Comparison of ENCODE assay signal across 8 mouse cellular contexts in genomic region chr19:6952712-6953037, GRCm38 (mm10). TPM values are rescaled to one million over a fixed set of nuclear protein-coding genes. Genes with fewer than 3 reads are reported as not detected.
DNase-seq lines count a peak whose midpoint lies in the region; ATAC-seq and TF ChIP-seq lines count a peak whose summit lies in the region.

No protein-coding gene starts in this region.

- ATAC-seq in heart, embryonic 12.5 days (ENCODE audit: insufficient number of reproducible peaks, low FRiP score), result no peak; the same call in 1 of the 2 replicates
- no peak for ATAC-seq in kidney, embryonic 14.5 days (ENCODE audit: low FRiP score, low TSS enrichment)
- peak; percentile 60 for ATAC-seq in lung, postnatal 0 days

- H3K9ac ChIP-seq in heart, embryonic 12.5 days, result peak overlapping the region; percentile 80
- no peak overlapping the region; the same call in 1 of the 2 replicates for H3K9ac ChIP-seq in kidney, embryonic 14.5 days (ENCODE audit: low read depth, low read length)
- peak overlapping the region; percentile 43 for H3K9ac ChIP-seq in lung, postnatal 0 days (replicated peaks; ENCODE audit: low read depth)

- H3K27me3 ChIP-seq in heart, embryonic 12.5 days (replicated peaks), result no peaks in the 10 kb centered on the region
- H3K27me3 ChIP-seq in kidney, embryonic 14.5 days (ENCODE audit: control insufficient read depth, insufficient read depth, low read length), result no peaks in the 10 kb centered on the region
- H3K27me3 ChIP-seq in lung, postnatal 0 days (replicated peaks; ENCODE audit: insufficient read depth, low read length), result no peaks in the 10 kb centered on the region
- H3K27me3 ChIP-seq in thymus, adult 2 months (ENCODE audit: control insufficient read depth, insufficient read depth, low read length), result no peaks in the 10 kb centered on the region

- no peaks in the 10 kb centered on the region for H3K9me3 ChIP-seq in heart, embryonic 12.5 days (replicated peaks)
- H3K9me3 ChIP-seq in kidney, embryonic 14.5 days (ENCODE audit: control insufficient read depth, low read length), result no peaks in the 10 kb centered on the region
- no peaks in the 10 kb centered on the region for H3K9me3 ChIP-seq in lung, postnatal 0 days (ENCODE audit: low read length)

- peaks cover 33% of the 10 kb centered on the region for H3K36me3 ChIP-seq in heart, embryonic 12.5 days
- H3K36me3 ChIP-seq in kidney, embryonic 14.5 days (ENCODE audit: control insufficient read depth, insufficient read depth, low read length), result peaks cover 43% of the 10 kb centered on the region
- peaks cover 20% of the 10 kb centered on the region; the same call in 1 of the 2 replicates for H3K36me3 ChIP-seq in lung, postnatal 0 days (ENCODE audit: insufficient read depth, low read length)
- no peaks in the 10 kb centered on the region for H3K36me3 ChIP-seq in thymus, adult 2 months (ENCODE audit: control insufficient read depth, insufficient read depth, low read length)

- WGBS in heart, embryonic 12.5 days, result 1% methylated on average over 3 of the region's 3 CpGs
- 13% methylated on average over 3 of the region's 3 CpGs for WGBS in kidney, embryonic 14.5 days
- 6% methylated on average over 3 of the region's 3 CpGs for WGBS in lung, postnatal 0 days
- 1% methylated on average over 3 of the region's 3 CpGs for WGBS in thymus, adult 2 months

- no peak for TF ChIP-seq CTCF in lung, postnatal 0 days (IDR thresholded peaks at IDR 0.05)
- no peak for TF ChIP-seq CTCF in thymus, adult 2 months (IDR thresholded peaks at IDR 0.05; ENCODE audit: borderline replicate concordance, control insufficient read depth, extremely low read depth, insufficient read depth, low read length, poor library complexity)

- peak overlapping the region; percentile 78 for H3K4me2 ChIP-seq in heart, embryonic 12.5 days
- H3K4me2 ChIP-seq in kidney, embryonic 14.5 days (replicated peaks; ENCODE audit: low read depth, low read length), result peak overlapping the region; percentile 93
- peak overlapping the region; percentile 91 for H3K4me2 ChIP-seq in lung, postnatal 0 days (replicated peaks; ENCODE audit: low read depth, low read length)

- peak overlapping the region; percentile 63 for H3K4me3 ChIP-seq in heart, embryonic 12.5 days
- peak overlapping the region; percentile 65; the same call in 1 of the 2 replicates for H3K4me3 ChIP-seq in kidney, embryonic 14.5 days (ENCODE audit: low read length)
- peak overlapping the region; percentile 8; the same call in 1 of the 2 replicates for H3K4me3 ChIP-seq in lung, postnatal 0 days (ENCODE audit: low read depth, low read length)
- H3K4me3 ChIP-seq in thymus, adult 2 months (ENCODE audit: control insufficient read depth, insufficient read depth, low read length), result peak overlapping the region; percentile 70; the same call in 1 of the 2 replicates

- H3K27ac ChIP-seq in heart, embryonic 12.5 days (ENCODE audit: poor library complexity, severe bottlenecking), result peak overlapping the region; percentile 98
- H3K27ac ChIP-seq in kidney, embryonic 14.5 days (ENCODE audit: low read depth, low read length), result peak overlapping the region; percentile 98; the same call in 1 of the 2 replicates
- peak overlapping the region; percentile 99 for H3K27ac ChIP-seq in lung, postnatal 0 days (ENCODE audit: low read length)
- H3K27ac ChIP-seq in thymus, adult 2 months (ENCODE audit: control insufficient read depth, insufficient read depth, low read length), result peak overlapping the region; percentile 73; the same call in 1 of the 2 replicates

- TF ChIP-seq POLR2A in thymus, adult 2 months (IDR thresholded peaks at IDR 0.05; ENCODE audit: control insufficient read depth, extremely low read depth, insufficient read depth, low read length, poor library complexity), result no peak

- H3K4me1 ChIP-seq in heart, embryonic 12.5 days (replicated peaks), result peaks cover 44% of the 10 kb centered on the region
- peaks cover 15% of the 10 kb centered on the region for H3K4me1 ChIP-seq in kidney, embryonic 14.5 days (ENCODE audit: control insufficient read depth, insufficient read depth, low read length)
- peaks cover 16% of the 10 kb centered on the region; the same call in 1 of the 2 replicates for H3K4me1 ChIP-seq in lung, postnatal 0 days (ENCODE audit: insufficient read depth, low read depth, low read length)
- peaks cover 20% of the 10 kb centered on the region for H3K4me1 ChIP-seq in thymus, adult 2 months (replicated peaks; ENCODE audit: control insufficient read depth, insufficient read depth, low read length)

- peak; percentile 50 for DNase-seq in CD4-positive helper T cell, adult 2 months (ENCODE audit: low read depth, low spot score)
- DNase-seq in adrenal gland, postnatal 14 days, result peak; percentile 85
- DNase-seq in lung, postnatal 0 days (ENCODE audit: low spot score), result peak; percentile 91
- DNase-seq in thymus, adult 2 months, result no peak
- no peak for DNase-seq in right cerebral cortex, postnatal 10 days (ENCODE audit: low spot score in 2 of 2)
- DNase-seq in Muller cell, postnatal 12 days (ENCODE audit: inconsistent ontology term), result no peak

- peak; percentile 59 for TF ChIP-seq EP300 in lung, postnatal 0 days (IDR thresholded peaks at IDR 0.05)

RNA-seq across cellular contexts. Expression of gene Gpr137, which starts 10.4 kb away (rescaled TPM):
- 43.0 and 43.3 TPM in 2 replicates for total RNA-seq in adrenal gland, postnatal 14 days (2021)
- polyA plus RNA-seq in heart, embryonic 12.5 days (2016; fragmentation: Nextera tagmentation; extraction: Ambion mirVana), result 21.0 and 23.7 TPM in 2 replicates
- polyA plus RNA-seq in kidney, embryonic 14.5 days (2014; fragmentation: Nextera tagmentation; extraction: Ambion mirVana), result 23.3 and 27.4 TPM in 2 replicates
- 33.5 and 35.9 TPM in 2 replicates for polyA plus RNA-seq in lung, postnatal 0 days (2015; fragmentation: Nextera tagmentation; extraction: Ambion mirVana)
- 66.8 and 86.6 TPM in 2 replicates for polyA plus RNA-seq in thymus, adult 2 months (2012; rRNA removed)

RNA-seq across cellular contexts. Expression of gene Bad, which starts 11.0 kb away (rescaled TPM):
- 43.0 and 45.0 TPM in 2 replicates for total RNA-seq in adrenal gland, postnatal 14 days (2021)
- 53.4 and 54.5 TPM in 2 replicates for polyA plus RNA-seq in heart, embryonic 12.5 days (2016; fragmentation: Nextera tagmentation; extraction: Ambion mirVana)
- 65.5 and 70.9 TPM in 2 replicates for polyA plus RNA-seq in kidney, embryonic 14.5 days (2014; fragmentation: Nextera tagmentation; extraction: Ambion mirVana)
- polyA plus RNA-seq in lung, postnatal 0 days (2015; fragmentation: Nextera tagmentation; extraction: Ambion mirVana), result 106 TPM in 2 replicates
- 59.1 and 65.6 TPM in 2 replicates for polyA plus RNA-seq in thymus, adult 2 months (2012; rRNA removed)

RNA-seq across cellular contexts. Expression of gene Kcnk4, which starts 18.4 kb away (rescaled TPM):
- 0.93 TPM in 1 of 2 replicates, not detected in the other for total RNA-seq in adrenal gland, postnatal 14 days (2021)
- 0.14 and 0.29 TPM in 2 replicates for polyA plus RNA-seq in heart, embryonic 12.5 days (2016; fragmentation: Nextera tagmentation; extraction: Ambion mirVana)
- 0.12 and 0.51 TPM in 2 replicates for polyA plus RNA-seq in kidney, embryonic 14.5 days (2014; fragmentation: Nextera tagmentation; extraction: Ambion mirVana)
- 0.12 and 0.30 TPM in 2 replicates for polyA plus RNA-seq in lung, postnatal 0 days (2015; fragmentation: Nextera tagmentation; extraction: Ambion mirVana)
- 1.5 and 1.8 TPM in 2 replicates for polyA plus RNA-seq in thymus, adult 2 months (2012; rRNA removed)

RNA-seq across cellular contexts. Expression of gene Ppp1r14b, which starts 22.1 kb away (rescaled TPM):
- 264 and 275 TPM in 2 replicates for total RNA-seq in adrenal gland, postnatal 14 days (2021)
- polyA plus RNA-seq in heart, embryonic 12.5 days (2016; fragmentation: Nextera tagmentation; extraction: Ambion mirVana), result 194 and 198 TPM in 2 replicates
- 202 and 254 TPM in 2 replicates for polyA plus RNA-seq in kidney, embryonic 14.5 days (2014; fragmentation: Nextera tagmentation; extraction: Ambion mirVana)
- polyA plus RNA-seq in lung, postnatal 0 days (2015; fragmentation: Nextera tagmentation; extraction: Ambion mirVana), result 60.5 and 62.7 TPM in 2 replicates
- 337 and 340 TPM in 2 replicates for polyA plus RNA-seq in thymus, adult 2 months (2012; rRNA removed)

RNA-seq across cellular contexts. Expression of gene Plcb3, which starts 23.6 kb away (rescaled TPM):
- 52.1 and 54.6 TPM in 2 replicates for total RNA-seq in adrenal gland, postnatal 14 days (2021)
- polyA plus RNA-seq in heart, embryonic 12.5 days (2016; fragmentation: Nextera tagmentation; extraction: Ambion mirVana), result 26.6 and 28.9 TPM in 2 replicates
- polyA plus RNA-seq in kidney, embryonic 14.5 days (2014; fragmentation: Nextera tagmentation; extraction: Ambion mirVana), result 24.4 and 38.9 TPM in 2 replicates
- 33.6 and 40.7 TPM in 2 replicates for polyA plus RNA-seq in lung, postnatal 0 days (2015; fragmentation: Nextera tagmentation; extraction: Ambion mirVana)
- polyA plus RNA-seq in thymus, adult 2 months (2012; rRNA removed), result 27.2 and 35.5 TPM in 2 replicates

Comparison
In these comparisons a context has a peak if more than half of its experiments do, and no peak if none do; other contexts are left out.
1. DNase-seq: peak in CD4-positive helper T cell, adult 2 months (single experiment), adrenal gland, postnatal 14 days (single experiment) and lung, postnatal 0 days (single experiment); none in thymus, adult 2 months (single experiment), right cerebral cortex, postnatal 10 days (0 of 2) and Muller cell, postnatal 12 days (single experiment).
2. H3K4me3 ChIP-seq: peak in every context shown above with its lines; median percentile 70 in thymus, adult 2 months; 65 in kidney, embryonic 14.5 days; 63 in heart, embryonic 12.5 days; 8 in lung, postnatal 0 days.
3. Peak in every context shown above with its lines, with median percentiles within 50 percentile points of each other: H3K27ac ChIP-seq and H3K4me2 ChIP-seq.